Mouse (Mus musculus): ENCODE measurements around the gene Etv1. TPM values are rescaled to one million over a fixed set of nuclear protein-coding genes. Genes with fewer than 3 reads are reported as not detected.

The Etv1 gene
- total RNA-seq (2014; fragmentation: Nextera tagmentation) (not detected in 2 replicates), total RNA-seq (2017) (0.30 TPM in 1 of 2 replicates, not detected in the other)

DNA sequence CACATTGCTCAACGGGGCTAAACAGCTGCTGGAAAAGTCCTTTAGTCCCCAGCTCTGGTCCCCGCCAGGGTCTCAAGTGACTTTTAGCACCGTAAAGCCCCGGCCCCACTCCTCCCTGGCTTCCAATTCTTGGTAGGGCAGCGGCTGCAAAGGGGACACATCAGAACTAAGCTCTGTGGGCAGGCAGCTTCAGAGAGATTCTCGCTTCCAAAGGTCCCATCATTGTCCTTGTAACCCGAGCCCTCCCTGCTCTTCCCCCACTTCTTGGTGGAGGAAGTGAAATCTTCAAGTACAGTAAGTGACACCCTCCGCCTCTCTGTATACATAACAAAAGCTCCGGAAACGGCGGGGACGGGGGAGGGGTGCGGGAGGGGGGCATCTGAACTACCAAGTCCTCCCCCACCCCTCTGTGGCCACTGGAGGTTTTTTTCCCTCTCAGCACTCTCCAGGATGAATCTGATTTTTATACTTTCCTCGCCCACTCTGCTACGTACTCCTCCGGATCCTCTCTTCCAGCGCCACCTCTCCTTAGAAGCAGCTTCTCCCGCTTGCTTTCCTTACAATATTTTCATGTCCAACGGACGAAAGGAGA is at the start of gene Etv1:
Gene Etv1 (plus strand): TSS at position 195 of the 592 bp plus-strand sequence.
- peak; percentile 62 for ATAC-seq (replicated peaks; ENCODE audit: poor library complexity, severe bottlenecking)

DNA sequence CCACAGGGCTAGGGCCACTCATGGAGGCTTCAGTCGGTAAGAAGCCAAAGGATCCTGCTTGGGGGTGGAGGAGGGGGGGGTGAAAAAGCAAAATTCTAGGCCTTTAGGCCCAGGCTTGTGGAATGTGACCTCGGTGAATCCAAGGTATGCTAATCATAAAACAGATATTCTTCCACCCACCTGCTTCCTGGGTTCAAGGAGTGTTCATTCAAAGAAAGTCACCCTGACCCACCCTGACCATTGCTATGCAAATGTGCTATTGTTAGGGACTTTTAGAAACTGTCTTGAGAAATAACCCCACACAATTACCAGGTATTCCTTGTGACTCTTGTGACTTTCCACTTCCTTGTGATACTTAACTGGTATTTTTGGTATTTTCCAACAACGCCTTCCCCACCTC is 49.5 kb upstream of the Etv1 start:
- no peak for ATAC-seq (replicated peaks; ENCODE audit: poor library complexity, severe bottlenecking)

DNA sequence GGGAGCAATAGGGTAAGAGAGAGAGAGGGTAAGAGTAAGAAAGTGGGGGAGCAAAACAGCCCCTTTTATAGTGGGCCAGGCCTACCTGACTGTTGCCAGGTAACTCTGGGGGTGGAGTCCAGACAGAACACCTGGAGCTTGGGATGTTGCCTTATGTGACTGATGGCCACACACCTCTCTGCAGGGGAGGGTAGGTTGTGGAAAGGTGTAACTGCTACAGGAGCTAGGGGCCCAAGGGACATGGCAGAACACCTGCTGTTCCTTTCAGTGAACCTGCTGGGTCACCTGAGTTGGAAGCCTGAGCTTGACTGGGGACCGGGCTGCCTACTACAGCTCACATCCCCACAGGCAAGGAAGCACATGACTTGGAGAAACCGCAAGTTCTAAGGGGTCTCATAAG is 48.4 kb upstream of the Etv1 start:
- ATAC-seq (replicated peaks; ENCODE audit: poor library complexity, severe bottlenecking) = no peak

DNA sequence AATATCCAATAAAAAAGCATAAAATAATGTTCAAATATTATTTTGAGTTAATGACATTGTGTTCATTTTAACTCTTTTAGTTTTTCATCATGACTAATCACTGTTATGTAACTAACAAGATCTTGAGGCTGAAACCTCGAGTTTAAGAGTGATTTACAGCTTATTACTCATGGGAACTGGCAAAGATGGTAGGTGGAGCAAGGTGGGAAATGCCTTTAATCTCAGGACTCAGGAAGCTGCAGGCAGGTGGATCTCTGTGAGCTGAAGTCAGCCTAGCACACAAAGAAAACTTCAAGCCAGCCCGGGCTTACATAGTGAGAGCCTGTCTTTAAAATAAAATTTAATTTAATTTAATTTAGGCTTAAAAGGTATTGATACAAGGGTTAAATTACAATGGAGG is 19.9 kb upstream of the Etv1 start:
- no peak for ATAC-seq (replicated peaks; ENCODE audit: poor library complexity, severe bottlenecking)

DNA sequence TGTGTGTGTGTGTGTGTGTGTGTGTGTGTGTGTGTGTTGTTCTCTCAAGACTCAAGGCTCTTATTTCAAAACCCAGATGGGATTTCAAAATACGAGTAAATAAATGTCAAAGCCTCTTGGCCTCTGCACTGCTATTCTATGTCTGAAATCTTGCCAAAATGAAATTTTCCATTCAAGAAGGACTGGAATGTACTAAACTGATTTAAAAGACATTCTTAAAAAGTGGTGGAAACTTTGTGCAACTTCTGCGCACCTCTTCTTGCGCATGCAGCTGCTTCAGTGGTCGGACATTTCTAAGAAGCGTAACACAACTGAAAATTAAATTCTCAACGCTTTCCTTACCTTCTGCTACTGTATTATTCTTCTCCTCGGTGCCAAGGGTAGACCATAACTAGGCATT is 1.9 kb upstream of the Etv1 start:
- no peak for ATAC-seq (replicated peaks; ENCODE audit: poor library complexity, severe bottlenecking)

DNA sequence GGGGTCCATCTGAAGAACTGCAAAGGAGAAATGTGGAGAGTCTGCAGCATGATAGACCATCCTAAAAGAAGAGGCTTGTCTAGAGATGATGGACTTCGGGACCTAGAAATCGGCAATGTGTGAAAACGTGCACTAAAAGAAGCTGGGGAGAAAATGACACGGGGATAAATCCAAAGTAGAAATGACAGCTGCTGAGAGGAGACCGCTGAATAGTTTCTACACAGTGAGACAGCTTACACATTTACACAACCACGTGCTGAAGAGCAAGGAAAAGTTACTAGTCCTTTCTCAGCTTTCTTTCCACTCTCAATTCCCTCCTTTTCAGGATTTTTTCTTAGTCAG is 1.3 kb upstream of the Etv1 start:
- ATAC-seq (replicated peaks; ENCODE audit: poor library complexity, severe bottlenecking) = no peak

DNA sequence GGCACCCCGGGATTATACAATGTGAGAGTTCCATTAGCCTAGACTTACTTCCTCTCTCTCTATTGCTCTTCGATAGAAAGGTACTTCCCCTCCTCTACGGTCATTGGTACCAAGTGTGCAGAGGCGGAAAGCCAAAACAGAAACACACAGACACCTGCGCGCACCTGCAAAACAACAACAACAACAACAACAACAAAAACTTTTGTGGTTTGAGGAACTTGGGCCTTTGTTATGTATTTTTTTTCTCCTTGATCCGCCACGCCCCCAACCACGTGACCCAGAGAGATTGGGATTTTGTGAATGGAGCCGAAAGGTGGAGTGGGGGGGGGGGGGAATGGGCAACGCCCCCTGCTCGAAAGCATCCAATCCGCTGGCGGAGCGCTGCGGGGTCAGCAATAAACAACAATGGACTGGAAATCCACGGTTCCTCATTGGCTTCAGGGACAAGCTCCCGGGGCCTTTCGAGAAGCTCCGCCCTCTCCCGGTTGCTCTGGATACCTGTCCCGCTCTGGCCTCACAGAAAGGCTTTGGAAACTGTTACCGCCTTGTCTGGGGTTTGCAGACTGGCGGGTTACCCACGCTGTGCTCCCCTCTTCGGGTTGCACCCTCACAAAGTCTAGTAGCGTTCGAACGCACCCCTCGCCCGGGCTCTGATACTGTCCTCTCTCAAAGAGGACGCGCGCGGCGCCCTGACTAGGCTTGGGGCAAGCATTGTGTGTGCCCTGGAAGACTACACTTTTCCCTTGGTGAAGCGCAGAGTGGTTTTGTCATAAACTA is 693 bp upstream of the Etv1 start:
- ATAC-seq (replicated peaks; ENCODE audit: poor library complexity, severe bottlenecking) = peak; percentile 72

DNA sequence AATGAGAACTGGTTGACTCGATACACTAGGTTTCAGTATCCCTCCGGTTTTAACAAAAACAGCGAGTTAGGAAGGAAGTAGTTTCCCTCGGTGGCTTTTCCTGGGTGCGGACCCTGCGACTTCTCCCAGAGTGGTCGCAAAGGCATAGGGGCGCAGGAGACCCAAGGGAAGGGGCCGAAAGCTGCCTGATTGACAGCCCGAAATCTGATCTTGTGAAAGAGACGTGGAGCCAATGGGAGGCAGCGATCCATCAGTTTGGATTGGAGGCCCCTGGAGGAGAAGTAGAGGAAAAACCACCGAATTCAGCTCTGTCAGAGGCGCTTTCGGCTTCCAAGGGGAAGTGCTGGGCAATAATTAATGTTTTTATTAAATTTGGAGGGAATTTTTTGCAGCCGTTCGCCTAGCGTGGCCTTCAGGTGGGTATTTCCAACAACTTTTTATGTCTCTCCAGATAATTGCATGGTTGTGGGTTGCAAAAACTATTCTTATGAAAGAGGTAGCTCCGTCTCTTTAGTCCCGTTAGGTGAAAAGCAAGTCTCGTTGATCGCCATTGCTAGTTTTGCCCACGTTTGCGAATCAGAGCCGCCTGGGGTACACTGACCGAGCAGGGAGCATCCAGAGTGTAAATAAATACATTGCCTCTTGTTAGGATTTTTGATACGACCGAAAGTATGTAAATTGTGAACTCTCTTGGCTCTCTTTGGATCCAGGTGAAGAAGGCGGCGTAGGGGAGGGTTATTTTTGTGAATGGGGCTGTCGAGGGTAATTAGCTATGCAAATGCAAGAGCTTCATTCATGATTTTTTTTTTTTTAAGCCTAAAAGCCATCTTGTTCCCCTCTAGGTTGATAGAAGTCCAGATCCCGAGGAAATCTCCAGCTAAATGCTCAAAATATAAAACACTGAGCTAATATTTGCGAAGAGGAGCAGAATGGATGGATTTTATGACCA is 1.1 kb downstream of the Etv1 start:
- ATAC-seq (replicated peaks; ENCODE audit: poor library complexity, severe bottlenecking) = peak; percentile 52

DNA sequence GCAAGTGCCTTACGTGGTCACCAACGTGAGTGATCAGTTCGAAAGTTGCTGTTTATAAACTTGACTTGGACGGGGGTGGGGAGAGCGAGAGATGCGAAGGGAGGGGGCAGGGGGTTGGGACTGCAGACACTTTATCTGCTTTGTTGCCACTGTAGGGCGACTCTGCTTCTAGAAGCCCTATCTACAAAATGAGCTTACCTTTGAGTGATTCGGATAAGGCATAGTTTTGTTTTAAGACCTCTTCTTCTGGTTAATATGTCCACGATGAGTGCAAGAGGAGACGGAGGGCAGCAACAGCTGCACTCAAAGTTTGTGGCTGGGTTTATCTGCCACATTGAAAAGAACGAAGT is 1.8 kb downstream of the Etv1 start:
- ATAC-seq (replicated peaks; ENCODE audit: poor library complexity, severe bottlenecking) = no peak

DNA sequence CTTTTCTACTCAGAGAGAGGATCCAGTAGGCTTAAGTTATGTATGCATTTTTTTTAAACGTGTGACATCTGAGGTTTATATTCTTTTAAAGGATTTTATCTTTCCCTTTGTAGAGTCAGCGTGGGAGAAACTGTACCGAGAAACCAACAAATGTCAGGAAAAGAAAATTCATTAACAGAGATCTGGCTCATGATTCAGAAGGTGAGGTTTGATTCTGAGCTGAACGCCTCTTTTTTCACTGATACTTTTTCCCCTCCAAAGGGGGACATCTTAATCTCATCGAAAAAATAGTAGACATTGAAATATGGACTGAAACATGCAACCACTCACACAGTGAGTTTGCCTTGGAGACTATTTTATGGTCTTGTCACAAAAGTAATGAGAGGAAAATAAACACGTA is 2.5 kb downstream of the Etv1 start:
- no peak for ATAC-seq (replicated peaks; ENCODE audit: poor library complexity, severe bottlenecking)

DNA sequence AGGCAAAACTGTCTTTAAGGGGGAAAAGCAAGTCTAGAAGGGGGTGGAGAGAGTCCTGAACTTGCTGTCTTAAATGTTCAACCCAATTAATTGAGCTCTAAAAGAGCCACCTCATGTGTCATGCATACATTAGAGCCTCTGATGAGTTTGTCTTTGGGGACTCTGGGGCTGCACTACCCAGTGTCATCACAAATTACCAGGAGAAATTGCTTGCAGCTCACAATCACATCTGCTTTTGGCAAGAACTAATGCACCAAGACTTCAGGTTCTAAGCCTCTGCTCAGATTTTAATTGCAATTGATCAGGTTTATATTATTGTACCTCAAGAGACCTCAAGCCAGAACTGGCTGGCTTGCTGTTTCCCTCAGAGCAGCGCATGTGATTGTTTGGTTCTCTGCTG is 4.1 kb downstream of the Etv1 start:
- ATAC-seq (replicated peaks; ENCODE audit: poor library complexity, severe bottlenecking) = no peak

DNA sequence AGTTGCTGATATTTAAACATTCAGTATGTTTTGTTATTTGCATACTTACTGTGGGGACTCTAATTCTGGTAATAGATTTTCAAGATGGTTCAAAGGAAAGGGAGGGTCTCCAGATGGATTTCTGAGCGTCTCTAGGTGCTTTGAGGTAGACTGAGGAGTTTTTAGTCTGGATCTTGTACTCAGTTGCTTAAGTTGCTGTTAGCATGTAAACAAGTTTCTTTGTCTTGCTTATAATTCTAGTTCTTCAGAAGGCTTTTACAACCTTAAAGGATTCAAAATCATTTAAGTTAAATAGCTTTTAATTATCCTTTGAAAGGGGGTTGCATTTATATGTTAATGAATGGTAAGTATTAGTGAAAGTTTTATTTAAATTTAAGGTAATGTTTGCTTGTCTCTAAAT is 5.0 kb downstream of the Etv1 start:
- ATAC-seq (replicated peaks; ENCODE audit: poor library complexity, severe bottlenecking) = no peak

DNA sequence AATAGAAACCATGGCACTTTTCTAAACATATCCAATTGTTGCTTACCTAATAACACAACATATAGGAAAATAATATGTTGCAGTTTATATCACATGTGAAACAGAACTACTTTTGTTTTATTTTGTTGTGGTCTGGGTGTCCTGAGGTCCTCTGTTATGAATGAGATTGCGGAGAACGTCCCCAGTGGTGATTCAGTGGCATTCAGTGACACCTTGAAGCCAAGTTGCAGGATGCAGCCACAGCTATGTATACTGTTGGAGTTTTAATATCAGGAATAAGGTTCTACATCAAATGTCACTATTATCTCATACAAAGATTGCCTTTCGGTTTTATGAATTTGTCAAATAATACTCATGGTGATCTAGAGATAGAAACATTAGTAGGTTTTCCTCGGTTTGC is 7.4 kb downstream of the Etv1 start:
- no peak for ATAC-seq (replicated peaks; ENCODE audit: poor library complexity, severe bottlenecking)

DNA sequence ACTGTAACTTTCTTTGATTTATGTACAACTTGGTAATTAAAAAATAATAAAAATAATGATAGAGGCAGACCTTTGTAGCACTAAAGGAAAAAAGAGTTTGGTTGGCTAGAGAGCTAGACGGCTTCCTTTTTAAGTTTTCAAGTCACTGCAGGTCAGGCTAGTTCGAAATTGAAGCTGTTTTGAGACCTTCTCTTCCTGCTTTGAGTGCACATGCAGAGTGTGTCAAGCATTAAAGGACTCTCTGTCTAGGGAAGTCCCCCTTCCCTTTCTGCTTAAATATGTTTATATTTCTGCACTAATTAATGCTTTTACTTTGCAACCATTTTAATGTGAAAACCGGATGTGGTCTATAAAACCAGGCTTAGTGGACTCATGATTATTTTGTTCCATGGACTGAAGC is 8.5 kb downstream of the Etv1 start:
- ATAC-seq (replicated peaks; ENCODE audit: poor library complexity, severe bottlenecking) = no peak

DNA sequence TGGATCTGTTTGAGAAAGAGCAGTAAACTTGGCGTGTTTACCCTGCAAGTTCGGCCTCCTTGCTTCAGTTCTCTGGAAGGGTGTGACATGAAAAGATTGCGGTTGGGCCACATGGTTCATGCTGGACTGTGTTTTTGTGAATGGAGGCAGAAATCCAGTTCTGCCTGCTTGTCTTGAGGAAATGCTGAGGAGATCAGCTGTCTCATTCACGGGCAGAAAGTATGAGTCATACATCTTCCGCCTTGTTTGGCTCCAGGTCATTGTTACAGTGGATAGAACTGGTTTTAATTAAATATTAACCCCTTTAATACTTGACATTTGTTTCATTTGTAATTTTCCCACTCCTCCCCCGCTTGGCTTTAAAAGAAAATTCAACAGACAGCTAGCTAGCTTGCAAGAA is 9.4 kb downstream of the Etv1 start:
- peak; percentile 42; the same call in 1 of the 2 replicates for ATAC-seq (replicated peaks; ENCODE audit: poor library complexity, severe bottlenecking)

DNA sequence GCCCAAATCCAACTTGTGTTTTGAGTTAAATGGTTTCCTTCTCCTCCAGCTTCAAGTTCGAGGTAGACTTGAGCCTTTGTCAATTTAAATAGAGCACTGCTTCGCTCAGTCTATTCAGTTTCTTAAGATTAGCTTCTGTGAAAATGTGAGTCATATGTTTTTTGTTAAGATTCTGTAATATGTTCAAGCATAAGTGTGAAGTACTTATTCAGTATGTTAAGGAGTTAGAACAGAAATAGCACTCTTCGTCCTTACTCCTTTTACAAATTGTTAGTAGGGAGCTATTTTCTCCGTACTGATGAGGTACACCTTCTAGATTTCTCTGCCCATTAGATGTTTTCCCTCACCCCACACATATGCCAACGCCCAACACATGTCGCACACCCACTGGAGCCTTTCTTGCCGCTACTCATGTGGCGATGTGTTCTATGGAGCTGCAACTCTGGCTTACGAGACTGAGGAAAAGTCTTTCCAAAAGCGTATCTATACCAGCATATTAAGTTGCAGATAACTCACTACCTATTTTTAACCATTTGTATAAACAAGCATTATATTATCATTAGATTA is 10.7 kb downstream of the Etv1 start:
- ATAC-seq (replicated peaks; ENCODE audit: poor library complexity, severe bottlenecking) = no peak

DNA sequence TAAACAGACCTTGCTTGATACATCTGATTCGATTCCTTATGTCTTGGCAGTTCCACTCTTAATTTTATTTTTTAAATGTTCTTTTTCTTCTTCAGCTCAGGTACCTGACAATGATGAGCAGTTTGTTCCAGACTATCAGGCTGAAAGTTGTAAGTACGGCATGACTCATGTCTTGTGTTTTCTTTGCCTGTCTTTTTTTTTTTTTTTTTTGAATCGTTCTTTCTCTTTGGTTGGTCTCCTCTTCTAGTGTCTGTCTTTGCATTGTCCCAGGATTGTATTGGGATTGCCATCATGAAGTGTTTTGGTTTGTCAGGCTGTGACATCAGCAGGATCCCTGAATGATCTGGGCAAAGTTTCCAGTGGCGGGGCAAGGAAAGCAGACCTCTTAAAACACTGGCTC is 13.9 kb downstream of the Etv1 start:
- no peak for ATAC-seq (replicated peaks; ENCODE audit: poor library complexity, severe bottlenecking)

DNA sequence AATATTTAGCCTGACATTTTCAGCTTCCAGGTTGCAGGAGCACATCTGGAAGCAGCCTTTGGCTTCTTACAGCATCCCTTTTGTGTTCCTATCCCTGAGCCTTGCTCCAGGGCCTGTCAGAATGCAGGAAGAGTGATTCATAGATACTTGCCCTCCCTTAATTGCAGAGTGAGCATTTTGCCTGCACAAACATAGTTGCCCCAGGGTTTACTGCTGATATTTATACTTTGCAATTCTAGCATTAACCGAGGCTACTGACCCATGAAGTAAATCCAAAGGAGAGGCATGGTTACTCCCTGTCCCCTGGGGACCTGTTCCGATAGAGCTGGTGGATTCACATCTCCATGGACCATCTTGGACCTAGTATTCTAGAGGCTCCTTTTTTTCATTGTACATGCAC is 14.5 kb downstream of the Etv1 start:
- ATAC-seq (replicated peaks; ENCODE audit: poor library complexity, severe bottlenecking) = no peak

DNA sequence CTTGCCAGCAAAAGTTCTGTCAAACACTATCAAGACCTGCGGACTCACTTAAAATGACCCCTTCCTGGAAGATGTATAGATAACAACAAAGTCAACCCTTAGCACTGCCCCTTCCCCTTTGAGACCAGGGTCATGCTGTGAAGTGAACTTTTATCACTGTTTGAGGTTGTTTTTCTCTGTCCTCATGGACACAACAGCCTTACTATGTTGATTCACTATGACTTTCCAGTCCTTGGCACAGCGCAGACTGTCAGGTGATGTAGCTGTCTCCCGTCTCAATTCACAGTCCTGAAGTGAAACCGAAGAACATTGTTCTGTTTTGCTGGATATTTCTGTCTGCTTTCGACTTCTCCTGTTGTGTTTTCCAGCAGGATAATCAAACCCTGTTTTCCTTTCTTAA is 27.9 kb downstream of the Etv1 start:
- ATAC-seq (replicated peaks; ENCODE audit: poor library complexity, severe bottlenecking) = no peak

DNA sequence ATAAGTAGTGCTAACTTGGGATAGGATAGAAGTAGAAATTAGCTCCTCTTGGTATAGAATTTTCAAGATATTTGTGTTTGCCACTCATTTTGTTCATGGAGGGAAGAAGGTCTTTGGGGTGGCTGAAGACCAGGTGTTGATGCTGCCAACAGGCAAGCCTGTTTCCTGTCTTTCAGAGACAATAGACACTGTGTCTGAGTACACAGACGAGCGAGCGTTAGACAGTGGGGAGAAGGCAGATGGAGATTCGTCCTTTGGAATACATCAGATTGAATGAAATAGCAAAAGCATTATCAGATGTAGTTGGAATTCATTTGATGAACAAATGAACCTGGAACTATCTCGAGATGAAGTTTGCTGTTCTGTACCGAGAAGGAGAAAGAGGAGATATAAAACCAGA is 33.2 kb downstream of the Etv1 start:
- no peak for ATAC-seq (replicated peaks; ENCODE audit: poor library complexity, severe bottlenecking)
